Mouse (Mus musculus) lung, adult 2 months (tissue): ENCODE data around the gene Ica1.

ENCODE experiments used
- CTCF ChIP-seq: fragments of 200-500 bp; IDR thresholded peaks from 2 replicates; pipeline ENCODE4 v1.5.1; 2011; ENCODE audit warnings: mild to moderate bottlenecking, low read length, control low read depth; ENCODE audit not compliant: insufficient read depth
- POLR2A ChIP-seq: fragments of 200-500 bp; IDR thresholded peaks from 2 replicates; pipeline ENCODE4 v1.6.1; 2011; ENCODE audit warnings: low read depth, mild to moderate bottlenecking, control low read depth, low read length, borderline replicate concordance; ENCODE audit errors: extremely low read depth

DNA sequence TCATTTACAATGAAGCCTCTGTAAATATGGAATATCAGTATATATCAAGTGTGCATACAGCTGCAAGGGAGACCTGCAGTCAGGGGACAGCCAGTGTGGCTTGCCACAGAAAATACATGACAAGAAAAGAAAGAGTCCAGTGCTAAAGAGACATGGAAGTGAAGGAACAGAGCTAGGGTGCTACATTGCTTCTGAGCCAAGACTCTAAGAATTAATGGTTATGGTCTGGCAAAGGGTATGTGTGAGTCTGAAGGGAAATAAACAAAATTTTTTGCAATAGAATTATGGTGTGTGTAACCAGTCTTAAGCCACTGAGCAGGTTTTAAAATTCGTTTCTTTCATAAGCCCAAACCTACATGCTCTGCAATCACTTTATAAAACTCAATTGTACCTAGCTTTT is 13.2 kb downstream of the Ica1 start:
- TF ChIP-seq CTCF (no peak), POLR2A (no peak)
